Mouse (Mus musculus) testis, adult 2 months (tissue): ENCODE measurements around the gene Susd3.

Experiments
- CTCF ChIP-seq: fragments of 200-500 bp; IDR thresholded peaks from 2 replicates; pipeline ENCODE4 v1.5.1; 2012; ENCODE audit warnings: low read depth, mild to moderate bottlenecking, inconsistent platforms, low read length, moderate library complexity; ENCODE audit not compliant: control insufficient read depth, insufficient read depth, insufficient replicate concordance
- POLR2A ChIP-seq: fragments of 200-500 bp; IDR thresholded peaks from 2 replicates; pipeline ENCODE4 v1.6.1; 2012; ENCODE audit warnings: low read depth, mild to moderate bottlenecking, inconsistent platforms, low read length, moderate library complexity; ENCODE audit not compliant: control insufficient read depth

GRCm38 (mm10) chr13:49238737-49239136, 9.8 kb downstream of the Susd3 start:
- TF ChIP-seq CTCF (no peak), POLR2A (no peak)
